Mouse (Mus musculus): Measurements from ENCODE around the gene Ambp. TPM values are rescaled to one million over a fixed set of nuclear protein-coding genes. Genes with fewer than 3 reads are reported as not detected.
A peak's percentile ranks its signal among the peaks of the same experiment; 100 is the strongest.

The Ambp gene
- 1.2 and 8.6 TPM in 2 replicates for polyA plus RNA-seq (2016; fragmentation: Nextera tagmentation; extraction: Ambion mirVana)

DNA sequence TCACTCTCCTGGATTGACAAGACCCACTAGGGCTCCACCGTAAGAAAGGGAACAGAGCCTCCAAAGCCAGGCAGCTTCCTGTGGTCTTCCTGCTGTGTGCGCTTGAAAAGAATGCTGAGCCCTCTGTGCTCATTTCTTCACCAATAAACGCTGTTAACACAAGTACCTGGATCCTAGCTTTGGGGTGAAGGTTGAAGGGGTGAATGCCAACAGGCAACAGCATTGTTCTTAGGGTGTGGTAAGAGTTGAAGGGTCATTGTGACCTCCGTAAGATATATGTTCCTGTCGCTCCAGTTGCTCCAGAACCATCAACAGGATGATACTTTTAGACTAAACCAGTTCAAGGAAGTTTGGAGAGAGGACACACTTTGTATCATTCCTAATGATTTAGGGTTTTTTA is at the start of gene Ambp:
TSS of gene Ambp (minus strand) at position 101 of the 400 bp plus-strand sequence.
- Histone ChIP-seq H3K9ac (no peak within 1 kb of the TSS), H3K9me3 (replicated peaks) (no peaks in the 10 kb centered on the region), H3K4me3 (no peak within 1 kb of the TSS), H3K36me3 (no peaks in the 10 kb centered on the region), H3K4me1 (replicated peaks) (0 out of 2 replicates have a peak, but pooled peaks cover 6% of the 10 kb centered on the region), H3K27me3 (replicated peaks) (peaks cover 4% of the 10 kb centered on the region; the same call in 1 of the 2 replicates), H3K27ac (ENCODE audit: poor library complexity, severe bottlenecking) (no peak within 1 kb of the TSS), H3K4me2 (no peak within 1 kb of the TSS)
- ATAC-seq (ENCODE audit: insufficient number of reproducible peaks, low FRiP score) = no peak
- WGBS = 58% methylated on average over 5 of the region's 5 CpGs

GRCm38 (mm10) chr4:63203874-63204273 is 49.3 kb upstream of the Ambp start:
- ATAC-seq (ENCODE audit: insufficient number of reproducible peaks, low FRiP score) = no peak
- H3K4me3 ChIP-seq = no peak overlapping the region
- no peaks in the 10 kb centered on the region for H3K9me3 ChIP-seq (replicated peaks)
- no peak overlapping the region for H3K27ac ChIP-seq (ENCODE audit: poor library complexity, severe bottlenecking)
- no peak overlapping the region for H3K9ac ChIP-seq
- no peak overlapping the region for H3K4me2 ChIP-seq
- WGBS = 74% methylated on average over 7 of the region's 7 CpGs
- 0 out of 2 replicates have a peak, but pooled peaks cover 3% of the 10 kb centered on the region for H3K27me3 ChIP-seq (replicated peaks)
- H3K36me3 ChIP-seq = no peaks in the 10 kb centered on the region
- H3K4me1 ChIP-seq (replicated peaks) = peaks cover 29% of the 10 kb centered on the region

DNA sequence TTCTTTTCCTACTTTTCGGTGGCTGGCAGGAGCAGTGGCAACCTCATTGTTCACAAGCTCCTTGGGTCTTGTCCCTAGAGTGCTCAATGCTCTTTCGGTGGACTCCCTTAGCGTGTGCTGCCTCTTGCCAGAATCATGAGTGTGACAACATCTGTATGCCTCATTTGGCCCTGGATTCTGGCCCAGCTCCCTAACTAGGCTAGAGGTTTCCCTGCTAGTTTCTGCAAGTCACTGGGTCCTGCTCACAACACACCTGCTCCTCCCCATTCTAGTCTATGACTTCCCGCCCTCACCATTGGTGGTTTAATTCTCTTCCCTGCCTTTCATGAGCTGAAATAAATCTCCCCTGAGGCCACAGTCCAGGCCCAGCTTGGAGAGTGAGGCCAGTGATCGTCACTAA is 44.8 kb upstream of the Ambp start:
- WGBS = 85% methylated on average over 5 of the region's 5 CpGs
- no peak overlapping the region for H3K4me3 ChIP-seq
- no peaks in the 10 kb centered on the region for H3K4me1 ChIP-seq (replicated peaks)
- no peak overlapping the region for H3K27ac ChIP-seq (ENCODE audit: poor library complexity, severe bottlenecking)
- H3K4me2 ChIP-seq = no peak overlapping the region
- H3K36me3 ChIP-seq = no peaks in the 10 kb centered on the region
- no peak overlapping the region for H3K9ac ChIP-seq
- no peaks in the 10 kb centered on the region for H3K9me3 ChIP-seq (replicated peaks)
- 0 out of 2 replicates have a peak, but pooled peaks cover 3% of the 10 kb centered on the region for H3K27me3 ChIP-seq (replicated peaks)
- no peak for ATAC-seq (ENCODE audit: insufficient number of reproducible peaks, low FRiP score)

DNA sequence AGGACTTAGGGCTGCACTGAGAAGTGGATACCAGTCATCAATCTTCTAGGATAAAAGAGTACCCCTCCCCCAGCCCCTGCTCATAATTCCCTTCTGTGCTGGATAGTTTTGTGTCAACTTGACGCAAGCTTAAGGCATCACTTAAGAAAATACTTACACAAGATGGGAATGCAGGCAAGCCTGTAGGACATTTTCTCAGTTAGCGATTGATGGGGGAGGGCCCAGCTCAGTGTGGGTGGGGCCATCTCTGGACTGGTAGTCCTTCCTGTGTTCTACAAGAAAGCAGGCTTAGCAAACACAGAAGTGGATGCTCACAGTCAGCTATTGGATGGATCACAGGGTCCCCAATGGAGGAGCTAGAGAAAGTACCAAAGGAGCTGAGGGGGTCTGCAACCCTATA is 39.8 kb upstream of the Ambp start:
- no peak overlapping the region for H3K4me3 ChIP-seq
- no peaks in the 10 kb centered on the region for H3K36me3 ChIP-seq
- 83% methylated on average over 2 of the region's 2 CpGs for WGBS
- H3K9me3 ChIP-seq (replicated peaks) = no peaks in the 10 kb centered on the region
- H3K27ac ChIP-seq (ENCODE audit: poor library complexity, severe bottlenecking) = no peak overlapping the region
- no peak for ATAC-seq (ENCODE audit: insufficient number of reproducible peaks, low FRiP score)
- peaks cover 9% of the 10 kb centered on the region for H3K4me1 ChIP-seq (replicated peaks)
- peaks cover 8% of the 10 kb centered on the region; the same call in 1 of the 2 replicates for H3K27me3 ChIP-seq (replicated peaks)
- H3K9ac ChIP-seq = no peak overlapping the region
- H3K4me2 ChIP-seq = no peak overlapping the region

DNA sequence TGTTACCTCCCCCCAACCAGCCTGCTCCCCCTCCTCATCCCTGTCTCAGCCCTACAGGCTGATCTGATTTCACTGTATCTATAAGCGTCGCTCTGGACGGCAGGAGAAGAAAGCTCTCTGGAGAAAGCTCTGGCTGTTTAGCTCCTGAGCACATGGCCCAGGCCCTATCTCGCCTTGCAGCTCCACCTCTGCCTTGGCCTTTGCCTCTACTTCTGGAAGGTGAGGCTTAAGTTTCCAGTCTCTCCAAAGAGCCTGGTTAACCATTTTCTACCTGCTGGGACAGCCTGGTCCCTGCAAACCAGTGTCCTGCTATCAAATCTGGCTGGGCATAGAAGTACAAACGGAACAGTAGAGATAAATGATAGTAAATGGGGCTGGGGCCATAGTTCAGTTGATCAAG is 37.0 kb upstream of the Ambp start:
- no peak overlapping the region for H3K4me3 ChIP-seq
- H3K36me3 ChIP-seq = no peaks in the 10 kb centered on the region
- no peak overlapping the region for H3K4me2 ChIP-seq
- H3K9ac ChIP-seq = no peak overlapping the region
- 29% methylated on average over 5 of the region's 5 CpGs for WGBS
- peaks cover 8% of the 10 kb centered on the region; the same call in 1 of the 2 replicates for H3K27me3 ChIP-seq (replicated peaks)
- no peak for ATAC-seq (ENCODE audit: insufficient number of reproducible peaks, low FRiP score)
- peaks cover 16% of the 10 kb centered on the region for H3K4me1 ChIP-seq (replicated peaks)
- H3K27ac ChIP-seq (ENCODE audit: poor library complexity, severe bottlenecking) = no peak overlapping the region
- no peaks in the 10 kb centered on the region for H3K9me3 ChIP-seq (replicated peaks)

DNA sequence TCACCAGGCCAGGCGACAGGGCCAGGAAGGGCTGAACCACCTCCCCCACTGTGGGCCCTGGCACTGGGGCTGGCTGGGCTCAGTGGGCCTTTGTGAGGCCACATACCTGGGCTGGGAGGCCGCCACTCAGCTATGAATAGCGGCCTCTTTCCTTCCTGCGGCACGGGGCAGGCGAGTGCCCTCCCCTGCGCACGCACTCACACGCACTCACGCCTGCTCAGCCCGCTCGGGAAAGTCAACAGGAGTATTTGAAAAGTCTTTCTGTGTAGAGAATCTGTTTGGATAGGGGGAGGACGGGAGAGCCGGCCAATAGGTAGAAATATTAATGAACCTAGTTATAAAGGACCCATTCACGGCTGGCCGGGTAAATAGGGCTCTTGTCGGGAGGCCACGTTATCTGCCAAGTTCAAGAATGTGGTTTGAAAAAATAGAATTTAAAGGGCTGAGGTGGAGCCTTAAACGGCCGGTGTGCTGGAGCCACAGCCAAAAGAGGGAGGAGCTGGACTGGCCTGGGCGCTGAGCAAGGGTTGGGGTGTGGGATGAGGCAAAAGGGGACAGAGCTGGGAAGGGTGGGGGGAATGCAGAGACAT is 31.8 kb upstream of the Ambp start:
- no peaks in the 10 kb centered on the region for H3K36me3 ChIP-seq
- H3K27me3 ChIP-seq (replicated peaks) = peaks cover 22% of the 10 kb centered on the region
- H3K4me1 ChIP-seq (replicated peaks) = peaks cover 27% of the 10 kb centered on the region
- no peaks in the 10 kb centered on the region for H3K9me3 ChIP-seq (replicated peaks)
- 0 out of 2 replicates have a peak overlapping the region, but pooled peaks have one; percentile 6 for H3K4me2 ChIP-seq
- H3K27ac ChIP-seq (ENCODE audit: poor library complexity, severe bottlenecking) = no peak overlapping the region
- 34% methylated on average over 21 of the region's 21 CpGs for WGBS
- peak; percentile 44; the same call in 1 of the 2 replicates for ATAC-seq (ENCODE audit: insufficient number of reproducible peaks, low FRiP score)
- H3K9ac ChIP-seq = 0 out of 2 replicates have a peak overlapping the region, but pooled peaks have one; percentile 2
- H3K4me3 ChIP-seq = no peak overlapping the region

- Histone ChIP-seq H3K9me3 (replicated peaks) (no peaks in the 10 kb centered on the region), H3K27me3 (replicated peaks) (peaks cover 14% of the 10 kb centered on the region), H3K27ac (ENCODE audit: poor library complexity, severe bottlenecking) (no peak overlapping the region), H3K36me3 (no peaks in the 10 kb centered on the region), H3K4me1 (replicated peaks) (peaks cover 15% of the 10 kb centered on the region), H3K4me2 (no peak overlapping the region), H3K9ac (no peak overlapping the region), H3K4me3 (no peak overlapping the region)
- 0 out of 2 replicates have a peak, but pooled peaks have one; percentile 56 for ATAC-seq (ENCODE audit: insufficient number of reproducible peaks, low FRiP score)
- 8% methylated on average over 5 of the region's 5 CpGs for WGBS
These were observed 27.0 kb upstream of the Ambp start for GRCm38 (mm10) chr4:63181556-63181955.

DNA sequence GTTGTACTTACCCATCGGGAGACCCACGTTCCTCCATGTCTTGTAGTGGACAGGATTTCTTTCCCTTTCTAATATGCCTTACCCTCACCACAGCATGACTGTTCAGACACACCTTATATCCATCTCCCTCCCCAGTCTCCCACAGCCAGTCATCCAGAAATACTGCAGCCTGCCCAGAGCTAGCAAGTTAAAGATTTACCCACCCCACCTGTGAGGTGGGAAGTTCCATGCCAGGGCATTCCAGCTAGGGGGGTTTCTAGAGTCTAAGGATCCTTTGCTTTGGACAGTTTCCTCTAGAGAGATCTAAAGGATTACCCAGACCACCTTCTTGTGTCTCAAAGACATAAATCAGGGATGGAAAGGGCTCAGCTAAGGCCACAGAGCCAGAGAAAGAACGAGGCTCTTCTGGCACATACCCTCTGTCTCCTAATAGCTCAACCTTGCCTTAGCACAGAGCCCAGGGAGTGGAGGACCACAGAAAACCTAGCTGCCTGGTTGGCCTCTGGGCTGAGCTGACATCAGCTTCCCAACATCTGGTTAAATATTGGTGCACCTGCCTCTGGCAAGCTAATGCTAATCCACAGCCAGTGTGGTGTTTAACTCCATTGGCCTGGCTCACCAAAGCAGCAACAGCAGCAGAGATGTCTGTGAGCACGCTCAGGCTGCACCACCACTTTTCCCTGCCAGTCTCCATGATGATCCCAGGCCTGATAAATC is 17.5 kb upstream of the Ambp start, which contains the start of gene Kif12:
TSS of gene Kif12 (minus strand) at position 163 of the 717 bp plus-strand sequence.
- H3K4me1 ChIP-seq (replicated peaks) = no peaks in the 10 kb centered on the region
- H3K4me3 ChIP-seq = no peak within 1 kb of the TSS
- H3K27me3 ChIP-seq (replicated peaks) = peaks cover 58% of the 10 kb centered on the region
- 76% methylated on average over 4 of the region's 4 CpGs for WGBS
- H3K9me3 ChIP-seq (replicated peaks) = peaks cover 6% of the 10 kb centered on the region; the same call in 1 of the 2 replicates
- no peak within 1 kb of the TSS for H3K27ac ChIP-seq (ENCODE audit: poor library complexity, severe bottlenecking)
- no peaks in the 10 kb centered on the region for H3K36me3 ChIP-seq
- no peak within 1 kb of the TSS for H3K9ac ChIP-seq
- no peak within 1 kb of the TSS for H3K4me2 ChIP-seq
- ATAC-seq (ENCODE audit: insufficient number of reproducible peaks, low FRiP score) = no peak

DNA sequence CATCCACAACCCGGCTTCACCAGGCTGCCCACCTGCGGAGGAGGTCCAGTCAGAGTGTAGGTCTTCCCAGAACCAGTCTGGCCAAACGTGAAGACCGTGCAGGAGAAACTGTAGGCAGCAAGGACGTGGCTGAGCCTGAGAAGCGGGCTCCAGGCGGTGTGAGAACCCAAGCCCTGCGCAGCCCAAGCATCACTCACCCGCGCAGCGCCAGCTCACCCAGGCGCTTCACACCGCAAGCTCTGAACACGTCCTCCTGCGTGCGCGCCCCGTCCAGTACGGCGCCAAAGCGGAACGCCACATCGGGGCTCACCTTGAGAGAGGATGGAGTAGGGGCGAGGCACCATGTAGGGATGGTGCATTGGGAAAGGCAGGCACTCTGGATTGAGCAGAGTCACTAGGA is 16.5 kb upstream of the Ambp start:
- no peak overlapping the region for H3K4me2 ChIP-seq
- H3K9me3 ChIP-seq (replicated peaks) = peaks cover 6% of the 10 kb centered on the region; the same call in 1 of the 2 replicates
- ATAC-seq (ENCODE audit: insufficient number of reproducible peaks, low FRiP score) = no peak
- H3K36me3 ChIP-seq = no peaks in the 10 kb centered on the region
- no peaks in the 10 kb centered on the region for H3K4me1 ChIP-seq (replicated peaks)
- 40% methylated on average over 24 of the region's 24 CpGs for WGBS
- H3K4me3 ChIP-seq = no peak overlapping the region
- H3K27ac ChIP-seq (ENCODE audit: poor library complexity, severe bottlenecking) = no peak overlapping the region
- H3K27me3 ChIP-seq (replicated peaks) = peaks cover 58% of the 10 kb centered on the region
- no peak overlapping the region for H3K9ac ChIP-seq

DNA sequence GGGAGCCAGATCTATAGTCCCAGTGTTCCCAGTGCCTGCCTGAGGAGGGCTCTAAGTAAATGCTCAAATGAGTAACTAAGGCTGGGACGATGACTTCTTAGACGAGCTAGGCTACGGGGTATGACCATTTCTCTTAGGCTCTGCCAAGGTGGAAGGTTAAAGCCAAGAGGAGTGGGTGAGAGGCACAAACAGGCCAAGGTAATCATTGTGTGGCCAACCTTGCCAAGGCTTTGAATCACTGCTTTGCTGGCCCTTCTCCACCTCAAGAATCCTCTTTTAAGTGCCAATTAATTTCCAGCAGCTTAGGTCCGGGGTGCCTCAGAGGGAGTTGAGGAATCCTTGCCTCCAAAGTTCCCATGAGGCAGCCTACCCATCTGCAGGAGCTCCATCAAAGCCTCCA is 15.5 kb upstream of the Ambp start:
- H3K9ac ChIP-seq = no peak overlapping the region
- no peaks in the 10 kb centered on the region for H3K36me3 ChIP-seq
- no peak overlapping the region for H3K4me2 ChIP-seq
- H3K4me1 ChIP-seq (replicated peaks) = no peaks in the 10 kb centered on the region
- no peak for ATAC-seq (ENCODE audit: insufficient number of reproducible peaks, low FRiP score)
- peaks cover 6% of the 10 kb centered on the region; the same call in 1 of the 2 replicates for H3K9me3 ChIP-seq (replicated peaks)
- H3K27me3 ChIP-seq (replicated peaks) = peaks cover 58% of the 10 kb centered on the region
- no peak overlapping the region for H3K27ac ChIP-seq (ENCODE audit: poor library complexity, severe bottlenecking)
- 81% methylated on average over 4 of the region's 4 CpGs for WGBS
- no peak overlapping the region for H3K4me3 ChIP-seq

DNA sequence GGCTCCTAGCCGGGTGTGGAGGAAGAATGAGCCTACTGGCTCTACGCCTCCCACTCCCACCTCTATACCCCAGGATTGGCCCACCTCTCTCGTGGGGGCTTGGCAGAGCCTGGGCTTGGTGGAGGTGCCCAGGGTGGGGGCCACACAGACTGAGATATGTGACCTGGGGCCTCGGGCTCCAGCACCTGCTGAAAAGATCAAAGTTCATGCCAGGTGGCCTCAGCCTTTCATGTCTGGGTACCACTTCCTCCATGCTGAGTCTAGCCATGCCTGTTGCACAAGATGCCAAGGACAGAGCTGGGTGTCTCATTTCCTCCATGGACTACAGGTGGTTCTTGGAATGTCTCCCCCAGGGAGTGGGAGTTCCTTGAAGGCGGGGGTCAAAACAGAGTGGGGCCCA is 11.7 kb upstream of the Ambp start:
- H3K27ac ChIP-seq (ENCODE audit: poor library complexity, severe bottlenecking) = no peak overlapping the region
- no peaks in the 10 kb centered on the region for H3K4me1 ChIP-seq (replicated peaks)
- H3K4me3 ChIP-seq = no peak overlapping the region
- no peak overlapping the region for H3K4me2 ChIP-seq
- WGBS = 85% methylated on average over 5 of the region's 5 CpGs
- no peaks in the 10 kb centered on the region for H3K9me3 ChIP-seq (replicated peaks)
- ATAC-seq (ENCODE audit: insufficient number of reproducible peaks, low FRiP score) = no peak
- peaks cover 31% of the 10 kb centered on the region for H3K27me3 ChIP-seq (replicated peaks)
- H3K36me3 ChIP-seq = no peaks in the 10 kb centered on the region
- H3K9ac ChIP-seq = no peak overlapping the region
